Mouse (Mus musculus): ENCODE data around the gene Spaca3.
A peak's percentile ranks its signal among the peaks of the same experiment; 100 is the strongest.

Spaca3 gene

GRCm38 (mm10) chr11:80872509-80873474 lies 14.6 kb downstream of the Spaca3 start:
- peak; percentile 78 to 89 for DNase-seq

DNA sequence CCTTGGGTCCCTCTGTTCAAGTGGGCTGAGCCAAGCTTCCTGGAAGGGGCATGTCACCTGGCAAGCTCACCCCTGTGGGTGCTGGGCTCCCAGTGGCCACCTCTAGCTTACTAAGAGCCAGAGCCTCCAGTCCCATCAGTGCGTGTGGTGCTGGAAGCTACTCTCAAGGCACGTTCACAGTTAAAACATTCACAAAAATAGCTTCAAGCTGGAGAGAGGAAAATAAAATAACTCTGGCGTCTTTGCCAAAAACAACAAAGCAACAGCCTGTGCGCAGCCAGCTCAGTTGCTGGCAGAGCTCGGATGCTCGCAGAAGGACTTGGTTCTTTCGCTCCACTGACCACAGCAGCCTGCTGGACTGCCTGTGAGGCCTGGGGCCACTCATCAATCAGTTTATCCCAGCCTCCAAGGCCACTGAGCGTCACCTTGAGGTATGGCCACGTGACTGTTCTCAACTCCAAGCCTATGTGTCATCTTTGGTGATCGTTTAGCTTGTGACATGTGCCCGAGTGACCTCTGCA lies 19.0 kb downstream of the Spaca3 start:
- DNase-seq = peak; percentile 88 to 89

- DNase-seq = peak; percentile 58 to 64
Measured at GRCm38 (mm10) chr11:80878026-80878425, 19.9 kb downstream of the Spaca3 start.

- peak; percentile 72 to 80 for DNase-seq
Measured at GRCm38 (mm10) chr11:80882229-80882810, 24.2 kb downstream of the Spaca3 start.

- DNase-seq = peak; percentile 58 to 63
Measured at GRCm38 (mm10) chr11:80884521-80885231, 26.5 kb downstream of the Spaca3 start.

- DNase-seq = no peak
Measured at GRCm38 (mm10) chr11:80886365-80886764, 28.2 kb downstream of the Spaca3 start.

GRCm38 (mm10) chr11:80887021-80887420 lies 28.9 kb downstream of the Spaca3 start:
- peak in 1 of 2 experiments; percentile 38 for DNase-seq

DNA sequence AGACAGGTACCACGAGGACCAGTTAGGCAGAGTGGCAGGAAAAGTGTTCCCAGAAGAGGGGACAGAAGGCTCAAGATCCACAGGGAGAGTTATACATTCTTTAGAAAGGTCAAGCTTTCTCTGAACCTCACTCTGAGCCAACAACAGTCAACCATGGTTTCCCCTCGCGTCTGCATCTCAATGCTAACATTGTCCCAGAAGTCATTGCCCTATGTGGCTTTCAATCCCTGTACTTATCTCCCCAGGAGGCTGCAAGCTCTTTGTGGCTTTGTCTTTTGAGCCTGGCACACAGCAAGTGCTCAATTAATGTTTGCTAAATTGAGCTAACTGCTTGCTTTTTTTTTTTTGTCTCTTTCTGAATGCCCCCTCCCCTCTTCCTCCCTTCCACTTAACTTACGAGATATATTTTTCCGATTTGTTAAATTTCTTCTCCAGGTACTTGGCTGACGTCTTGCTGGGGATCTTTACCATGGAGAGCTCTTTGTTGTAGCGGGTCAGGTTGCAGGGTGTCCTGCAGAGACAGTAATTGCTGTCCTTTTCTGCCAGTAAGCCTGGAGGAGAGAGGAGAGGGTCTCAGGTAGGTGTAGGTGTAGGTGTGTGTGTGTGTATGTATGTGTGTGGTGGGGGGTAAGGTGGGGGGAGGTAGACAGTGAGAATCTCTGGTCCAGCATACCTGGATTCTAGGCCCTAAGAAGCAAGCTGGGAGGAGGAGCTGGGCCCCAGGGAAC lies 31.3 kb downstream of the Spaca3 start:
- DNase-seq = no peak

DNA sequence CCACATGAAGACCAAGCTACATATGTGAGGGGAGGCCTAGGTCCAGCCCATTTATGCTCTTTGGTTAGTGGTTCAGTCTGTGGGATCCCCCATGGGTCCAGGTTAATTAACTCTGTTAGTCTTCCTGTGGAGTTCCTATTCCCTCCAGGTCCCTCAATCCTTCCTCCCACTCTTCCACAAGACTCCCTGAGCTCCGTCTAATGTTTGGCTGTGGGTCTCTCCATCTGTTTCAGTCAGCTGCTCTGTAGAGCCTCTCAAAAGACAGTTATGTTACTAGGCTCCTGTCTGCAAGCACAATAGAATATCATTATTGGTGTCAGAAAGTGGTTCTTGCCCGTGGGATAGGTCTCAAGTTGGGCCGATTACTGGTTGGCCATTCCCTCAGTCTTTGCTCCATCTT lies 37.7 kb downstream of the Spaca3 start:
- DNase-seq = peak in 1 of 2 experiments; percentile 48

GRCm38 (mm10) chr11:80900555-80900954 lies 42.4 kb downstream of the Spaca3 start:
- no peak for DNase-seq

DNA sequence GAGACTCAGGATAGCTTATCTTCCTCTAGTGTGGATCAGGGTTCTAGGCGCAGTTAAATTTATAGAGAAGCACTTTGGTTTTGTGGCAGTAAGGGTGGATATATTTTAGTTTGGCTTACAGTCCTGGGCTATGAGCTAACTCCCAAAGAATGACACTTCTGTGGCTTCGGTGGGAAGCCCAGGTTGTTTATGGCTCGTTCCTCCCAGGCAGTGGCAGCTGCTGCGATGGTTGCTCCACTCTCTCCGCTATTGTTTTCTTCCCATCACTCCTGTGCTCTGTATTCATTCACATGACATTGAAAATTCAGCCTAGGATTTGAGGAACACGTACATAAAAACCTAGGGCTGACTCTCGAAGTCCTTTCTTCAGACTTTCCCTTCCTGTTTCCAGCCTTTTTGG lies 44.5 kb downstream of the Spaca3 start:
- no peak for DNase-seq

- DNase-seq = peak in 1 of 2 experiments; percentile 51
Measured at GRCm38 (mm10) chr11:80903426-80903825, 45.3 kb downstream of the Spaca3 start.

DNA sequence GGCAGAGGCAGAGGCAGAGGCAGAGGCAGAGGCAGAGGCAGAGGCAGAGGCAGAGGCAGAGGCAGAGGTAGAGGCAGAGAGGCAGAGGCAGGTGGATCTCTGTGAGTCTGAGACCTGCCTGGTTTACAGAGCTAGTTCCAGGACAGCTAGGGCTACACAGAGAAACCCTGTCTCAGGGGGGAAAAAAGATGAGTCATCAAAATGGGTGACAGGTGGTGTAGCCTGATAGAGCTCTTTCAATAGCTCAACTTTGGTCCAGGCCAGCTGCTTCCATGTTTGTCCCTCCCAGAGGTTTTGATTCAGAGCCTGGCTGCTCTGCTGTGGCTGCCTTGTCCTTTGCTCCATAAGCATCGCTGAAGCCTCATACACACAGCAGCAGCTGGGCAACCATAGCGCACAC lies 46.4 kb downstream of the Spaca3 start:
- no peak for DNase-seq

DNA sequence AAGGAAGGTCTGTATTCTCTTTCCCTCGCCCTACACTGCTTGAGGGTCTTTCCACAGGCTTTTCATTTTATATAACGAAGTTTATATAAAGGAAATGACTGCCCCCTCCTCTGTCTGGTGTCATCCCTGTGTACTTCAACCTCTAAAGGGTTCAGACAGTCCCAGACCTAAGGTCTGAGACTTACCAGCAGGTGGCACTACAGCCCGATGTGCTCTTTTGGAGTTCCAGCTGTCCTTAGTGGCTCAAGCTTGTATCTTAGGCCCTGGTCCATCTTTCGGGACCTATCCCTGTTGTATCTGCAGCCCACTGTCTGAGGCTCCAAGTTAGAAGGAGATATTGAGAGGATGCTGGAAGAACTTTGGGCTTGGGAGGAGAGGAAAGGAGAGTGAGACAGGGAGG lies 48.3 kb downstream of the Spaca3 start:
- peak; percentile 86 to 91 for DNase-seq

DNA sequence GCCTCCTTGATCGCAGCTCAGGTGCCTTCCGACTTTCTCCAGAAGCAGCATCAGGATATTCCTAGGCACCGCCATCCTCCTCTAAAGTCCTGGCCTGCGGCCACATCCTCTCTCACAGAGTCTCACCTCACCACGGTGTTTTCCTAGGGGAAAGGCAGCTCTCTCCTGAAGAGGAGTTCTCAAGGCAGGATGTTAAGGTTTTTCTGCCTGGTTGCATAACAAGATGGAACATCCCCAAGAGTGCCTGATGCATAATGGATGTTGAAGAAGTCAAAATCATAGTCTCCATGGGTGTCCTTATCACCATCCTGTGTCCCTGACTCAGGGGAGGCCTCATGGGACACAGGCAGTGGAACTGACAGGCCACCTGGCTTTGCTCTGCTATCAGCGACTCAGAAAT lies 49.7 kb downstream of the Spaca3 start:
- no peak for DNase-seq

- DNase-seq = no peak
Measured at GRCm38 (mm10) chr11:80912721-80913120, 54.6 kb downstream of the Spaca3 start.

DNA sequence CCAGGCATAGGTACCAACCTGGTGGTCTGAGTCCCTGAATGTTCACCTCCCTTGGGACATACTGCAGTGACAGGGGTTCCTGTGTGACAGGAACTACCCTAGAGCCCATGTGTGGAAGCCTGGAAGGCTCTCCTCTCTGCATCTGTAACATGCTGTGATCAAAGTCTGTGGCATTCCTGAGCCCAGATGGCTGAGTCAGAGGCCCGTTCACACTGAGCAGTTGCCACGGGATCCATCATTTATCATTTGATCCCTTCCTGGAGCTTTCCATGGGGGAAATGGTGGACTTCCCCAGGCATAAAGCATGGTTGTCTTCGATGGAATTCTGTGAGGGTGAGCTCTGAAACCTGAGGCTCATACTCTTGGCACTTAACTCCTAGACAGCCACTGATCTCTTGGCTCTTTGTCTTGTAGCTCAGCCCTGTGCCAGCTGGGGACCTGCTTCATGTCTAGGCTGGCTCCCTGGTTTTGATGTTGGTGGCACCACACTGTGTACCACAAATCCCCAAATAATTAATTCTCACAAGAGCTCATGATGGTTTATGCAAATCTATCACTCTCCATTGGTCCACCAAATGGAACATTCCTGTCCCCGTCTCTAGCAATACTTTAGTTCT lies 55.4 kb downstream of the Spaca3 start:
- peak; percentile 55 to 61 for DNase-seq
